Mouse (Mus musculus): ENCODE measurements at regions not wholly inside any gene's neighbourhood (a gene's known extent, or its start where the extent isn't known, plus 50 kb on each side); places are given as distances from the start of the nearest gene placed in this dataset.

- Histone ChIP-seq H3K27me3 (replicated peaks) (no peaks in the 10 kb centered on the region), H3K9ac (no peak overlapping the region), H3K4me3 (no peak overlapping the region), H3K4me2 (no peak overlapping the region), H3K4me1 (no peaks in the 10 kb centered on the region), H3K36me3 (replicated peaks) (no peaks in the 10 kb centered on the region), H3K27ac (no peak overlapping the region), H3K9me3 (no peaks in the 10 kb centered on the region)
- WGBS, result 78% methylated on average over 4 of the region's 4 CpGs
- ATAC-seq (replicated peaks), result no peak
These were observed 713.2 kb upstream of the Sox9 start for GRCm38 (mm10) chr11:112068821-112069220.

- Histone ChIP-seq H3K4me3 (no peak overlapping the region), H3K27ac (no peak overlapping the region), H3K4me1 (no peaks in the 10 kb centered on the region), H3K27me3 (replicated peaks) (no peaks in the 10 kb centered on the region), H3K9ac (no peak overlapping the region), H3K4me2 (no peak overlapping the region), H3K9me3 (no peaks in the 10 kb centered on the region), H3K36me3 (replicated peaks) (no peaks in the 10 kb centered on the region)
- no peak for ATAC-seq (replicated peaks)
- WGBS, result 88% methylated on average over 7 of the region's 7 CpGs
These were observed 710.5 kb upstream of the Sox9 start for GRCm38 (mm10) chr11:112071571-112071970.

GRCm38 (mm10) chr11:112081386-112081785 lies 700.6 kb upstream of the Sox9 start:
- ATAC-seq (replicated peaks), result no peak
- H3K4me1 ChIP-seq, result no peaks in the 10 kb centered on the region
- H3K9me3 ChIP-seq, result no peaks in the 10 kb centered on the region
- H3K9ac ChIP-seq, result no peak overlapping the region
- no peak overlapping the region for H3K27ac ChIP-seq
- H3K4me2 ChIP-seq, result no peak overlapping the region
- H3K27me3 ChIP-seq (replicated peaks), result no peaks in the 10 kb centered on the region
- no peak overlapping the region for H3K4me3 ChIP-seq
- no peaks in the 10 kb centered on the region for H3K36me3 ChIP-seq (replicated peaks)
- 97% methylated on average over 4 of the region's 4 CpGs for WGBS

GRCm38 (mm10) chr11:112083019-112083418 lies 699.0 kb upstream of the Sox9 start:
- Histone ChIP-seq H3K9me3 (no peaks in the 10 kb centered on the region), H3K4me1 (no peaks in the 10 kb centered on the region), H3K27me3 (replicated peaks) (no peaks in the 10 kb centered on the region), H3K9ac (no peak overlapping the region), H3K4me2 (no peak overlapping the region), H3K27ac (no peak overlapping the region), H3K4me3 (no peak overlapping the region), H3K36me3 (replicated peaks) (no peaks in the 10 kb centered on the region)
- no peak for ATAC-seq (replicated peaks)
- WGBS, result 38% methylated on average over 4 of the region's 4 CpGs

- Histone ChIP-seq H3K9ac (no peak overlapping the region), H3K36me3 (replicated peaks) (no peaks in the 10 kb centered on the region), H3K4me2 (no peak overlapping the region), H3K4me1 (no peaks in the 10 kb centered on the region), H3K27ac (no peak overlapping the region), H3K9me3 (no peaks in the 10 kb centered on the region), H3K27me3 (replicated peaks) (no peaks in the 10 kb centered on the region), H3K4me3 (no peak overlapping the region)
- ATAC-seq (replicated peaks), result no peak
- WGBS, result 87% methylated on average over 8 of the region's 8 CpGs
These were observed 689.9 kb upstream of the Sox9 start for GRCm38 (mm10) chr11:112092168-112092567.

- no peaks in the 10 kb centered on the region for H3K4me1 ChIP-seq
- WGBS, result 41% methylated on average over 3 of the region's 3 CpGs
These were observed 687.0 kb upstream of the Sox9 start for GRCm38 (mm10) chr11:112095009-112095408.

GRCm38 (mm10) chr11:112098161-112098560 lies 683.9 kb upstream of the Sox9 start:
- H3K9me3 ChIP-seq, result no peaks in the 10 kb centered on the region
- ATAC-seq (replicated peaks), result no peak
- H3K4me2 ChIP-seq, result no peak overlapping the region
- no peak overlapping the region for H3K27ac ChIP-seq
- no peaks in the 10 kb centered on the region for H3K27me3 ChIP-seq (replicated peaks)
- no peaks in the 10 kb centered on the region for H3K4me1 ChIP-seq
- no peak overlapping the region for H3K4me3 ChIP-seq
- WGBS, result 38% methylated on average over 1 of the region's 1 CpGs
- H3K9ac ChIP-seq, result no peak overlapping the region
- H3K36me3 ChIP-seq (replicated peaks), result no peaks in the 10 kb centered on the region

More at GRCm38 (mm10) chr11:112095009-112095408, 687.0 kb upstream of the Sox9 start:
- Histone ChIP-seq H3K27me3 (replicated peaks) (no peaks in the 10 kb centered on the region), H3K27ac (no peak overlapping the region), H3K4me3 (no peak overlapping the region), H3K4me2 (no peak overlapping the region), H3K9me3 (no peaks in the 10 kb centered on the region), H3K9ac (no peak overlapping the region), H3K36me3 (replicated peaks) (no peaks in the 10 kb centered on the region)
- ATAC-seq (replicated peaks), result no peak

- Histone ChIP-seq H3K36me3 (replicated peaks) (no peaks in the 10 kb centered on the region), H3K4me3 (no peak overlapping the region), H3K4me1 (no peaks in the 10 kb centered on the region), H3K9me3 (no peaks in the 10 kb centered on the region), H3K9ac (no peak overlapping the region), H3K4me2 (no peak overlapping the region), H3K27me3 (replicated peaks) (no peaks in the 10 kb centered on the region), H3K27ac (no peak overlapping the region)
- WGBS, result 74% methylated on average over 2 of the region's 2 CpGs
- no peak for ATAC-seq (replicated peaks)
These were observed 678.8 kb upstream of the Sox9 start for GRCm38 (mm10) chr11:112103252-112103651.

GRCm38 (mm10) chr11:112106891-112107290 lies 675.1 kb upstream of the Sox9 start:
- Histone ChIP-seq H3K4me3 (no peak overlapping the region), H3K27me3 (replicated peaks) (no peaks in the 10 kb centered on the region), H3K4me1 (no peaks in the 10 kb centered on the region), H3K36me3 (replicated peaks) (no peaks in the 10 kb centered on the region), H3K9me3 (no peaks in the 10 kb centered on the region), H3K27ac (no peak overlapping the region), H3K4me2 (no peak overlapping the region), H3K9ac (no peak overlapping the region)
- no peak for ATAC-seq (replicated peaks)
- 65% methylated on average over 4 of the region's 4 CpGs for WGBS

- no peak overlapping the region for H3K9ac ChIP-seq
- no peak overlapping the region for H3K4me3 ChIP-seq
- no peaks in the 10 kb centered on the region for H3K36me3 ChIP-seq (replicated peaks)
- no peak overlapping the region for H3K4me2 ChIP-seq
- H3K4me1 ChIP-seq, result no peaks in the 10 kb centered on the region
- no peaks in the 10 kb centered on the region for H3K27me3 ChIP-seq (replicated peaks)
- H3K9me3 ChIP-seq, result no peaks in the 10 kb centered on the region
- no peak for ATAC-seq (replicated peaks)
- H3K27ac ChIP-seq, result no peak overlapping the region
- WGBS, result 68% methylated on average over 7 of the region's 7 CpGs
These were observed 674.7 kb upstream of the Sox9 start for GRCm38 (mm10) chr11:112107314-112107713.

GRCm38 (mm10) chr11:112121026-112121425 lies 661.0 kb upstream of the Sox9 start:
- Histone ChIP-seq H3K4me1 (no peaks in the 10 kb centered on the region), H3K4me3 (no peak overlapping the region), H3K27ac (no peak overlapping the region), H3K4me2 (no peak overlapping the region), H3K9ac (no peak overlapping the region), H3K36me3 (replicated peaks) (no peaks in the 10 kb centered on the region), H3K27me3 (replicated peaks) (no peaks in the 10 kb centered on the region), H3K9me3 (no peaks in the 10 kb centered on the region)
- no peak for ATAC-seq (replicated peaks)
- 88% methylated on average over 6 of the region's 6 CpGs for WGBS

- no peaks in the 10 kb centered on the region for H3K9me3 ChIP-seq
- H3K4me1 ChIP-seq, result no peaks in the 10 kb centered on the region
- no peak overlapping the region for H3K4me3 ChIP-seq
- WGBS, result 68% methylated on average over 5 of the region's 5 CpGs
- ATAC-seq (replicated peaks), result no peak
- no peaks in the 10 kb centered on the region for H3K36me3 ChIP-seq (replicated peaks)
- H3K4me2 ChIP-seq, result no peak overlapping the region
- no peak overlapping the region for H3K9ac ChIP-seq
- no peaks in the 10 kb centered on the region for H3K27me3 ChIP-seq (replicated peaks)
- no peak overlapping the region for H3K27ac ChIP-seq
These were observed 660.2 kb upstream of the Sox9 start for GRCm38 (mm10) chr11:112121831-112122230.

- Histone ChIP-seq H3K4me2 (no peak overlapping the region), H3K36me3 (replicated peaks) (no peaks in the 10 kb centered on the region), H3K4me1 (no peaks in the 10 kb centered on the region), H3K27ac (no peak overlapping the region), H3K9me3 (no peaks in the 10 kb centered on the region), H3K9ac (no peak overlapping the region), H3K4me3 (no peak overlapping the region), H3K27me3 (replicated peaks) (no peaks in the 10 kb centered on the region; the same call in 1 of the 2 replicates)
- WGBS, result 85% methylated on average over 12 of the region's 12 CpGs
- ATAC-seq (replicated peaks), result no peak
These were observed 656.6 kb upstream of the Sox9 start for GRCm38 (mm10) chr11:112125249-112125933.

Measured in midbrain, embryonic 15.5 days (tissue).